Mouse (Mus musculus) thymus, adult 2 months (tissue): ENCODE data around the gene Ncoa1.

Experiments
- CTCF ChIP-seq: fragments of 200-500 bp; IDR thresholded peaks from 2 replicates; pipeline ENCODE4 v1.5.1; 2012; ENCODE audit warnings: mild to moderate bottlenecking, control low read depth, low read length, moderate library complexity, borderline replicate concordance; ENCODE audit not compliant: control insufficient read depth, poor library complexity, insufficient read depth; ENCODE audit errors: extremely low read depth
- POLR2A ChIP-seq: fragments of 200-500 bp; IDR thresholded peaks from 2 replicates; pipeline ENCODE4 v1.6.1; 2012; ENCODE audit warnings: mild to moderate bottlenecking, low read length, control low read depth, moderate library complexity; ENCODE audit not compliant: control insufficient read depth, poor library complexity, insufficient read depth; ENCODE audit errors: extremely low read depth

GRCm38 (mm10) chr12:4323604-4324003 lies 153.4 kb downstream of the Ncoa1 start:
- TF ChIP-seq POLR2A (no peak), CTCF (no peak)
